Mouse (Mus musculus): ENCODE measurements around the gene Phlpp1. TPM values are rescaled to one million over a fixed set of nuclear protein-coding genes. Genes with fewer than 3 reads are reported as not detected.

Phlpp1 gene
- polyA plus RNA-seq, 1 experiment from 2014 or later: 7.7 TPM

- Histone ChIP-seq H3K27ac (ENCODE audit: low read length) (no peak overlapping the region), H3K9me3 (ENCODE audit: control insufficient read depth, low read length) (no peaks in the 10 kb centered on the region), H3K9ac (replicated peaks; ENCODE audit: low read depth, low read length) (no peak overlapping the region), H3K4me3 (replicated peaks; ENCODE audit: low read length) (no peak overlapping the region), H3K4me1 (replicated peaks; ENCODE audit: control insufficient read depth, insufficient read depth, low read length) (peaks cover 3% of the 10 kb centered on the region), H3K27me3 (replicated peaks; ENCODE audit: control insufficient read depth, insufficient read depth, low read length) (no peaks in the 10 kb centered on the region), H3K4me2 (ENCODE audit: low read length) (no peak overlapping the region), H3K36me3 (ENCODE audit: control insufficient read depth, insufficient read depth) (no peaks in the 10 kb centered on the region)
- ATAC-seq: no peak
- 88% methylated on average over 4 of the region's 4 CpGs for WGBS
Measured at GRCm38 (mm10) chr1:106145565-106146190, 25.9 kb upstream of the Phlpp1 start.

DNA sequence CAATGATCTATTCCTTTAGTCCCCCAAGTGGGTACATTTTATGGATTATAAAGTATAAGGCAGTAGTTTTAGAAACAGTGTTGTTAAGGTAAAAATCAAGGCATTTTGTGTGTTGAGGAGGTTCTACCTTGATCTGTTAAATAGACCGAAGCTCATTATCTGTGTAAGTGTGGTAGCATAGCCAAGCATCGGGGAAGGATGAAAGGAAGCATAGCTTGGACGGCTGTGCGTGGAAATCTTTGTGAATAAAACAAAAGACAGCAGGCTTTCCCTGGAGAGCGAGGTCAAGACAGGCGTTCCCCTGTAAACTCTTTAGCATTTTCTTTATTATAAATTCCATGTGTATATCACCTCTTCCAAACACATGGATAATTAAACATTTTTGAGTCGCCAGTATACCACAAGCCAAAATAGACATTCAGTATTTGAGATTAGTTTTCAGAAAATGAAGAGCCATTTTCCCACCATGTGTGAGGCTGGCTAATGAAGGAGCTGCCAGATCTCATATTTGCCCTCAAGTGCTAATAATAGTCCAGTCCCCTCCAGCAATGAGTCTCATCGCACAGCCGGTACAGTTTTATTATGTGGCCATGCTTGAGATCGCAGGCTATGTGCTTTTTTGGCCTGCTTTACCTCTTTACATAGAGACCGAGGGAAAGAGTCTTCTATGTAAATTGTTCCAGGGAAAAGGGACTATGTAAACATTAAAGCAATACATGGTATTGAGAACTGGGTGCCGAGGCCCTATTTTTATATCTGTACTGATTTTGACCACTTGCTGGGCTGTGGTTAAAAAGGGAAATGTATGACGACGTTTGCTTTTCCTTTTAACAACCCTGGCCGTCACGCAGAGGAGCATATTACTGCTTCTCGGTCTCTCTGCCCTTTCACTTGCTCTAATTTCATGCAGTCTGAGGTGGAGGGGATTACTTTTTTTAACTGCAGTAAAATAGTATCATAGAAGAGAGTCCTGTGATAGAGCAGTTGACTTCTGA is 22.9 kb upstream of the Phlpp1 start:
- no peak overlapping the region for H3K9ac ChIP-seq (replicated peaks; ENCODE audit: low read depth, low read length)
- H3K4me2 ChIP-seq (ENCODE audit: low read length): no peak overlapping the region; the same call in 1 of the 2 replicates
- H3K27me3 ChIP-seq (replicated peaks; ENCODE audit: control insufficient read depth, insufficient read depth, low read length): no peaks in the 10 kb centered on the region
- no peaks in the 10 kb centered on the region for H3K9me3 ChIP-seq (ENCODE audit: control insufficient read depth, low read length)
- 30% methylated on average over 17 of the region's 17 CpGs for WGBS
- no peaks in the 10 kb centered on the region for H3K36me3 ChIP-seq (ENCODE audit: control insufficient read depth, insufficient read depth)
- no peak overlapping the region for H3K27ac ChIP-seq (ENCODE audit: low read length)
- H3K4me3 ChIP-seq (replicated peaks; ENCODE audit: low read length): no peak overlapping the region
- peak; percentile 65 for ATAC-seq
- peaks cover 3% of the 10 kb centered on the region for H3K4me1 ChIP-seq (replicated peaks; ENCODE audit: control insufficient read depth, insufficient read depth, low read length)

DNA sequence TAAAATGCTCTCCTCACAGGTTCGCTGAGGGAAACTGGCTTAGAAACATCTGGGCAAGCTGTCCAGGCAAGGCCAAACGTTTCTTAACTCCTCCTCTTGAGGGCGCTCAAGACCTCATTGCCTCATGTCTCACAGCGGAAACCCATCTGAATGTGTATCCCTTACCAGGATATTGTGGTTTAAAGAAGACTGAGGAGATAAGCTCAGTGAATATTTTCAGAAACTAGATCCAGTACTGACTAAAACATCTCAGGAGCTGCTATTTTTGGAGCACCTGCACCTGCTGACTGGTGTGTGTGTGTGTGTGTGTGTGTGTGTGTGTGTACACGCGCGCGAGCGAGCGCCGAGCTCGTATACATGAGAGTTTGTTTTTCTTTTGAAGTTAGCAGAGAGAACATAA is 19.7 kb upstream of the Phlpp1 start:
- WGBS: 80% methylated on average over 12 of the region's 12 CpGs
- no peaks in the 10 kb centered on the region for H3K27me3 ChIP-seq (replicated peaks; ENCODE audit: control insufficient read depth, insufficient read depth, low read length)
- no peak overlapping the region for H3K27ac ChIP-seq (ENCODE audit: low read length)
- ATAC-seq: no peak
- no peak overlapping the region for H3K4me3 ChIP-seq (replicated peaks; ENCODE audit: low read length)
- no peaks in the 10 kb centered on the region for H3K36me3 ChIP-seq (ENCODE audit: control insufficient read depth, insufficient read depth)
- no peaks in the 10 kb centered on the region for H3K9me3 ChIP-seq (ENCODE audit: control insufficient read depth, low read length)
- H3K4me1 ChIP-seq (replicated peaks; ENCODE audit: control insufficient read depth, insufficient read depth, low read length): peaks cover 3% of the 10 kb centered on the region
- no peak overlapping the region for H3K9ac ChIP-seq (replicated peaks; ENCODE audit: low read depth, low read length)
- H3K4me2 ChIP-seq (ENCODE audit: low read length): no peak overlapping the region

DNA sequence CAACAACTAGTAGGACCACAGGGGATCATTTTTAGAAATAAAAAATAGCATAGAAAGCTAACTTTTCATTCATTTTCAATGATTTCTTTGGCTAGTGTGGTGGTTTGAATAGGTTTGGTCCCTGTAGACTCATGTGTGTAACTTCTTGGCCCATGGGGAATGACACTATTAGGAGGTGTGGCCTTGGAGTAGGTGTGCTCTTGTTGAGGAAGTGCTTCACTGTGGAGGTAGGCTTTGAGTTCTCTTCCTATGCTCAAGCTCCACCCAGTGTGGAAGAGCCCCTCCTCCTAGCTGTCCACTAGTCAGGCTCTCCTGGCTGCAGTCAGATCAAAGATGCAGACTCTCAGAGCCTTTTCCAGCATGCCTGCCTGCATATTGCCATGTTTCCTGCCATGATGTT is 18.8 kb upstream of the Phlpp1 start:
- H3K4me2 ChIP-seq (ENCODE audit: low read length): no peak overlapping the region
- no peaks in the 10 kb centered on the region for H3K27me3 ChIP-seq (replicated peaks; ENCODE audit: control insufficient read depth, insufficient read depth, low read length)
- no peak overlapping the region for H3K4me3 ChIP-seq (replicated peaks; ENCODE audit: low read length)
- no peak overlapping the region for H3K27ac ChIP-seq (ENCODE audit: low read length)
- H3K9ac ChIP-seq (replicated peaks; ENCODE audit: low read depth, low read length): no peak overlapping the region
- no peaks in the 10 kb centered on the region for H3K36me3 ChIP-seq (ENCODE audit: control insufficient read depth, insufficient read depth)
- H3K9me3 ChIP-seq (ENCODE audit: control insufficient read depth, low read length): no peaks in the 10 kb centered on the region
- H3K4me1 ChIP-seq (replicated peaks; ENCODE audit: control insufficient read depth, insufficient read depth, low read length): peaks cover 3% of the 10 kb centered on the region
- ATAC-seq: no peak

GRCm38 (mm10) chr1:106154590-106154989 is 17.0 kb upstream of the Phlpp1 start:
- H3K9ac ChIP-seq (replicated peaks; ENCODE audit: low read depth, low read length): no peak overlapping the region
- H3K36me3 ChIP-seq (ENCODE audit: control insufficient read depth, insufficient read depth): no peaks in the 10 kb centered on the region
- no peak overlapping the region for H3K27ac ChIP-seq (ENCODE audit: low read length)
- peak; percentile 62 for ATAC-seq
- whole genome bisulfite sequencing: 71% methylated on average over 7 of the region's 7 CpGs
- H3K27me3 ChIP-seq (replicated peaks; ENCODE audit: control insufficient read depth, insufficient read depth, low read length): no peaks in the 10 kb centered on the region
- H3K4me1 ChIP-seq (replicated peaks; ENCODE audit: control insufficient read depth, insufficient read depth, low read length): no peaks in the 10 kb centered on the region; the same call in 1 of the 2 replicates
- H3K4me2 ChIP-seq (ENCODE audit: low read length): no peak overlapping the region
- no peak overlapping the region for H3K4me3 ChIP-seq (replicated peaks; ENCODE audit: low read length)
- H3K9me3 ChIP-seq (ENCODE audit: control insufficient read depth, low read length): no peaks in the 10 kb centered on the region

GRCm38 (mm10) chr1:106155087-106155567 is 16.4 kb upstream of the Phlpp1 start:
- Histone ChIP-seq H3K4me3 (replicated peaks; ENCODE audit: low read length) (no peak overlapping the region), H3K27me3 (replicated peaks; ENCODE audit: control insufficient read depth, insufficient read depth, low read length) (no peaks in the 10 kb centered on the region), H3K9ac (replicated peaks; ENCODE audit: low read depth, low read length) (no peak overlapping the region), H3K4me2 (ENCODE audit: low read length) (no peak overlapping the region), H3K27ac (ENCODE audit: low read length) (no peak overlapping the region), H3K4me1 (replicated peaks; ENCODE audit: control insufficient read depth, insufficient read depth, low read length) (no peaks in the 10 kb centered on the region; the same call in 1 of the 2 replicates), H3K36me3 (ENCODE audit: control insufficient read depth, insufficient read depth) (no peaks in the 10 kb centered on the region), H3K9me3 (ENCODE audit: control insufficient read depth, low read length) (no peaks in the 10 kb centered on the region)
- 32% methylated on average over 10 of the region's 10 CpGs for WGBS
- peak; percentile 85 for ATAC-seq

- WGBS: 77% methylated on average over 6 of the region's 6 CpGs
- no peak for ATAC-seq
- Histone ChIP-seq H3K9me3 (ENCODE audit: control insufficient read depth, low read length) (no peaks in the 10 kb centered on the region), H3K27ac (ENCODE audit: low read length) (no peak overlapping the region), H3K4me2 (ENCODE audit: low read length) (no peak overlapping the region), H3K36me3 (ENCODE audit: control insufficient read depth, insufficient read depth) (no peaks in the 10 kb centered on the region), H3K4me3 (replicated peaks; ENCODE audit: low read length) (no peak overlapping the region), H3K4me1 (replicated peaks; ENCODE audit: control insufficient read depth, insufficient read depth, low read length) (no peaks in the 10 kb centered on the region; the same call in 1 of the 2 replicates), H3K9ac (replicated peaks; ENCODE audit: low read depth, low read length) (no peak overlapping the region), H3K27me3 (replicated peaks; ENCODE audit: control insufficient read depth, insufficient read depth, low read length) (no peaks in the 10 kb centered on the region)
Measured at GRCm38 (mm10) chr1:106155702-106156101, 15.8 kb upstream of the Phlpp1 start.

GRCm38 (mm10) chr1:106157961-106158515 is 13.5 kb upstream of the Phlpp1 start:
- Histone ChIP-seq H3K27ac (ENCODE audit: low read length) (no peak overlapping the region), H3K4me3 (replicated peaks; ENCODE audit: low read length) (no peak overlapping the region), H3K4me2 (ENCODE audit: low read length) (no peak overlapping the region), H3K9ac (replicated peaks; ENCODE audit: low read depth, low read length) (no peak overlapping the region), H3K4me1 (replicated peaks; ENCODE audit: control insufficient read depth, insufficient read depth, low read length) (no peaks in the 10 kb centered on the region; the same call in 1 of the 2 replicates), H3K36me3 (ENCODE audit: control insufficient read depth, insufficient read depth) (no peaks in the 10 kb centered on the region), H3K27me3 (replicated peaks; ENCODE audit: control insufficient read depth, insufficient read depth, low read length) (no peaks in the 10 kb centered on the region), H3K9me3 (ENCODE audit: control insufficient read depth, low read length) (no peaks in the 10 kb centered on the region)
- 62% methylated on average over 4 of the region's 4 CpGs for WGBS
- ATAC-seq: no peak

DNA sequence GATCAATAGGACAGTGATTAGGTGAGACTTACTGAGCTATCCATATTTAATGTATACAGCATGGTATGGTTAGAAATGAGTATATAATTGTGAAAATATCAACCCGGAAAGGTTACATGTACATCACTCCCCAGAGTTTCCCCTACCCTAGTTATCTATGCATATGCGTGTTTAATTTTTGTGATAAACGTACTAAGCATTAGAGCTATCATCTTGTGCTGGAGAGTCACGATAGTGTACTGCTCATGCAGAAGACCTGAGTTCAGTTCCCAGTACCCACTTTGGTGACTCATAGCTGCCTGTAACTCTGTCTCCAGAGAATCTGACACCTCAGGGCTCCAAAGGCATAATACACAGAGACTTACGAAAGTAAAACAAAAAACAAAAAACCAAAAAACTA is 11.9 kb upstream of the Phlpp1 start:
- Histone ChIP-seq H3K36me3 (ENCODE audit: control insufficient read depth, insufficient read depth) (no peaks in the 10 kb centered on the region), H3K27me3 (replicated peaks; ENCODE audit: control insufficient read depth, insufficient read depth, low read length) (no peaks in the 10 kb centered on the region), H3K4me1 (replicated peaks; ENCODE audit: control insufficient read depth, insufficient read depth, low read length) (no peaks in the 10 kb centered on the region; the same call in 1 of the 2 replicates), H3K27ac (ENCODE audit: low read length) (no peak overlapping the region), H3K9me3 (ENCODE audit: control insufficient read depth, low read length) (no peaks in the 10 kb centered on the region), H3K9ac (replicated peaks; ENCODE audit: low read depth, low read length) (no peak overlapping the region), H3K4me2 (ENCODE audit: low read length) (no peak overlapping the region), H3K4me3 (replicated peaks; ENCODE audit: low read length) (no peak overlapping the region)
- ATAC-seq: no peak
- whole genome bisulfite sequencing: 94% methylated on average over 5 of the region's 5 CpGs

Measured in forebrain, embryonic 16.5 days (tissue).